Mouse (Mus musculus): Measurements from ENCODE around the gene Ppfia2. TPM values are rescaled to one million over a fixed set of nuclear protein-coding genes. Genes with fewer than 3 reads are reported as not detected.

Gene Ppfia2
- polyA plus RNA-seq, 1 experiment from 2014 or later, result 47.1 TPM

GRCm38 (mm10) chr10:106590944-106591343 is 120.8 kb downstream of the Ppfia2 start:
- Histone ChIP-seq H3K4me3 (ENCODE audit: low read depth, low read length) (no peak overlapping the region), H3K4me1 (ENCODE audit: control insufficient read depth, insufficient read depth, low read length) (no peaks in the 10 kb centered on the region), H3K9ac (replicated peaks; ENCODE audit: low read depth, low read length) (no peak overlapping the region), H3K9me3 (ENCODE audit: control insufficient read depth, low read length) (no peaks in the 10 kb centered on the region), H3K27ac (ENCODE audit: low read depth, low read length) (no peak overlapping the region), H3K4me2 (ENCODE audit: low read depth, low read length) (no peak overlapping the region), H3K36me3 (ENCODE audit: control insufficient read depth, insufficient read depth, low read length) (no peaks in the 10 kb centered on the region), H3K27me3 (ENCODE audit: control insufficient read depth, insufficient read depth, low read length) (no peaks in the 10 kb centered on the region)
- ATAC-seq (ENCODE audit: low read depth), result no peak
- 80% methylated on average over 1 of the region's 1 CpGs for WGBS

DNA sequence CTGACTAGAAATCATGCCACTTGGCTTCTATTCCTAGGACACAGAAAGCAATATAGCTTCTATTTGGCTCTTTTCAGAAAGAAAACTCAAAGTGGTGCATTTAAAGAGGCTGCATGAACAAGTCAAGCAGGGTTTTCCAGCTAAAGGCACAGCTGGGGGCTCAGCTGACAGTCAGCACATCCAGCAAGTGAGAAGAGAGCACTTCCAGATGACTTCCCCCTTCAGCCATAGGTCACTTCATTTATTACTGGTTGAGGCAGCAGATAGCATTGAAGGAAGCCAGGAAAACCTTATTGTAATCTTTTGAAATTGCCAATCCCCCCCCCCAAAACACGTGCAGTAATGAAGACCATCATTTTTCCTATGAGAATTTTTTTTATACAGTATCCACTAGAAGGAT is 126.8 kb downstream of the Ppfia2 start:
- H3K4me2 ChIP-seq (ENCODE audit: low read depth, low read length), result no peak overlapping the region
- no peaks in the 10 kb centered on the region for H3K27me3 ChIP-seq (ENCODE audit: control insufficient read depth, insufficient read depth, low read length)
- ATAC-seq (ENCODE audit: low read depth), result no peak
- no peak overlapping the region for H3K4me3 ChIP-seq (ENCODE audit: low read depth, low read length)
- H3K9me3 ChIP-seq (ENCODE audit: control insufficient read depth, low read length), result no peaks in the 10 kb centered on the region
- H3K9ac ChIP-seq (replicated peaks; ENCODE audit: low read depth, low read length), result no peak overlapping the region
- no peaks in the 10 kb centered on the region for H3K4me1 ChIP-seq (ENCODE audit: control insufficient read depth, insufficient read depth, low read length)
- 59% methylated on average over 1 of the region's 1 CpGs for WGBS
- H3K36me3 ChIP-seq (ENCODE audit: control insufficient read depth, insufficient read depth, low read length), result no peaks in the 10 kb centered on the region
- H3K27ac ChIP-seq (ENCODE audit: low read depth, low read length), result no peak overlapping the region

DNA sequence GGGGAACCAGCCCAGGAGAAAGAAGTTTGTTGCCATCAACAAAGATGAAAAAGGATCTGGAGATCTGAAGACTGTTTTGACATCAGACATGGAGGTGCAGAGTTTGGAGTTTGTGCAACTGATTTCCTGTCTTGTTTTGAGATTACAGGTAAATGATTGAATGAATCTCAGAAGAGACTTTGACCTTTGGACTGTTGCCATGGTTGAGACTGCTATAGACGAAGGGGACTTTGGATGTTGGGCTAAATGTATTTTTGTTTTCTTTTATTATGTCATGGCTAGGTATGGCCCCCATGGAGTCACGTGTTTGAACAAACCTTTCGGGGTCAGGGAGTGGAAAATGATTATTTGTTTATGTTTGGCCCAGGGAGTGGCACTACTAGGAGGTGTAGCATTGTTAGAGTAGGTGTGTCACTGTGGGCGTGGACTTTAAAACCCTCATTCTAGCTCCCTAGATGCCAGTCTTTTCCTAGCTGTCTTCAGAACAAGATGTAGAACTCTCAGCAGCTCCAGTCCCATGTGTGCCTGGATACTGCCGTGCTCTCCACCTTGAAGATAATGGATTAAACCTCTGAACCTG is 133.3 kb downstream of the Ppfia2 start:
- no peaks in the 10 kb centered on the region for H3K9me3 ChIP-seq (ENCODE audit: control insufficient read depth, low read length)
- no peaks in the 10 kb centered on the region for H3K27me3 ChIP-seq (ENCODE audit: control insufficient read depth, insufficient read depth, low read length)
- no peaks in the 10 kb centered on the region for H3K36me3 ChIP-seq (ENCODE audit: control insufficient read depth, insufficient read depth, low read length)
- no peak for ATAC-seq (ENCODE audit: low read depth)
- no peak overlapping the region for H3K27ac ChIP-seq (ENCODE audit: low read depth, low read length)
- no peak overlapping the region for H3K9ac ChIP-seq (replicated peaks; ENCODE audit: low read depth, low read length)
- no peaks in the 10 kb centered on the region for H3K4me1 ChIP-seq (ENCODE audit: control insufficient read depth, insufficient read depth, low read length)
- no peak overlapping the region for H3K4me2 ChIP-seq (ENCODE audit: low read depth, low read length)
- H3K4me3 ChIP-seq (ENCODE audit: low read depth, low read length), result no peak overlapping the region
- 83% methylated on average over 5 of the region's 5 CpGs for WGBS

DNA sequence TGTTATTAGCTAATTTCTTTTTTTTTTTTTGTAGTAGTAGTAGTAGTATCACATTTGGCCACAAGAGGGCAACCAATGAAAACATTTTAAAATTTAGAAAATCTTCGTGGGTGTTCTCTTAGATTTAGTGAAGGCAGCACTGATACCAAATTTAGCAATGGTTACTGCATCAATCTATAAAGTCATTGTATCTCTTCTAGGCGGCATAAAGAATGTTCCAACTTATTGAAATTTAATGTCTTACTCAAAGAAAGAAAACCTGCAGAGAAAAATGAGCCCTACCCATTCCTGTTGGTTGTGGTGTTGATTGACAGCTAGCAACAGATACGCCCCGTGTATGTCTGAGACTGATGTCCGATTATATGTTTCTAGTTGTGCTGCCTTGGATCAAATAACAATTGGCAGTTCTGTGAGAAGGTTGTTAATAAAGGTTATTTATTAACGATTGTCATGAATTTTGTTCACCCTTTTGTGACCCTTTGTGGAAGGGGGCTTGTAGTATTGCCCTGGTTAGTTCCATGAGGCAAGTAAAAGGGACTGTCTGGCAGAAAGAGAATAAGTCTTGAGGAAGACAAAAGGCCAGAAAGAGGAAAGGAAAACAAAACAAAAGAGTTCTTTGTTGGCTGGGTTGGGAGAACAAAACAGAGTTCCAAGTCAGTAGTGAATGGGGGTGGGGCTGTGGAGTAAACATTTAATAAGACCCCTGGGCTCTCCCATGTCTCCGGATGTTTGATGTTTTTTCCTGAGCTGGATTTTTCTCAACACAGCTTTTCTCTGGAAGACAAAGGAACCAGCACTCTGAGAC is 139.2 kb downstream of the Ppfia2 start:
- Histone ChIP-seq H3K9ac (replicated peaks; ENCODE audit: low read depth, low read length) (peak overlapping the region; percentile 32; the same call in 1 of the 2 replicates), H3K9me3 (ENCODE audit: control insufficient read depth, low read length) (no peaks in the 10 kb centered on the region), H3K27ac (ENCODE audit: low read depth, low read length) (peak overlapping the region; percentile 70), H3K36me3 (ENCODE audit: control insufficient read depth, insufficient read depth, low read length) (no peaks in the 10 kb centered on the region), H3K4me2 (ENCODE audit: low read depth, low read length) (peak overlapping the region; percentile 54), H3K4me3 (ENCODE audit: low read depth, low read length) (peak overlapping the region; percentile 25; the same call in 1 of the 2 replicates), H3K27me3 (ENCODE audit: control insufficient read depth, insufficient read depth, low read length) (no peaks in the 10 kb centered on the region), H3K4me1 (ENCODE audit: control insufficient read depth, insufficient read depth, low read length) (peaks cover 8% of the 10 kb centered on the region)
- 8% methylated on average over 7 of the region's 7 CpGs for WGBS
- ATAC-seq (ENCODE audit: low read depth), result peak; percentile 75

- no peak overlapping the region for H3K4me2 ChIP-seq (ENCODE audit: low read depth, low read length)
Observed at GRCm38 (mm10) chr10:106610222-106610621, 140.1 kb downstream of the Ppfia2 start.

GRCm38 (mm10) chr10:106618194-106618593 is 148.1 kb downstream of the Ppfia2 start:
- ATAC-seq (ENCODE audit: low read depth), result no peak
- no peaks in the 10 kb centered on the region for H3K27me3 ChIP-seq (ENCODE audit: control insufficient read depth, insufficient read depth, low read length)
- no peak overlapping the region for H3K27ac ChIP-seq (ENCODE audit: low read depth, low read length)
- H3K4me3 ChIP-seq (ENCODE audit: low read depth, low read length), result no peak overlapping the region
- no peak overlapping the region for H3K9ac ChIP-seq (replicated peaks; ENCODE audit: low read depth, low read length)
- H3K4me2 ChIP-seq (ENCODE audit: low read depth, low read length), result no peak overlapping the region
- H3K9me3 ChIP-seq (ENCODE audit: control insufficient read depth, low read length), result no peaks in the 10 kb centered on the region
- no peaks in the 10 kb centered on the region for H3K36me3 ChIP-seq (ENCODE audit: control insufficient read depth, insufficient read depth, low read length)
- no peaks in the 10 kb centered on the region for H3K4me1 ChIP-seq (ENCODE audit: control insufficient read depth, insufficient read depth, low read length)
- WGBS, result 70% methylated on average over 1 of the region's 1 CpGs

More at GRCm38 (mm10) chr10:106610222-106610621, 140.1 kb downstream of the Ppfia2 start:
- no peak overlapping the region for H3K9ac ChIP-seq (replicated peaks; ENCODE audit: low read depth, low read length)
- peaks cover 8% of the 10 kb centered on the region for H3K4me1 ChIP-seq (ENCODE audit: control insufficient read depth, insufficient read depth, low read length)
- no peaks in the 10 kb centered on the region for H3K9me3 ChIP-seq (ENCODE audit: control insufficient read depth, low read length)
- no peak overlapping the region for H3K4me3 ChIP-seq (ENCODE audit: low read depth, low read length)
- ATAC-seq (ENCODE audit: low read depth), result peak; percentile 3; the same call in 1 of the 2 replicates
- WGBS, result 45% methylated on average over 3 of the region's 3 CpGs
- H3K27me3 ChIP-seq (ENCODE audit: control insufficient read depth, insufficient read depth, low read length), result no peaks in the 10 kb centered on the region
- H3K36me3 ChIP-seq (ENCODE audit: control insufficient read depth, insufficient read depth, low read length), result no peaks in the 10 kb centered on the region
- H3K27ac ChIP-seq (ENCODE audit: low read depth, low read length), result no peak overlapping the region; the same call in 1 of the 2 replicates

- no peaks in the 10 kb centered on the region for H3K27me3 ChIP-seq (ENCODE audit: control insufficient read depth, insufficient read depth, low read length)
- H3K4me3 ChIP-seq (ENCODE audit: low read depth, low read length), result no peak overlapping the region
- no peak for ATAC-seq (ENCODE audit: low read depth)
- H3K9ac ChIP-seq (replicated peaks; ENCODE audit: low read depth, low read length), result no peak overlapping the region
- H3K36me3 ChIP-seq (ENCODE audit: control insufficient read depth, insufficient read depth, low read length), result no peaks in the 10 kb centered on the region
- 94% methylated on average over 1 of the region's 1 CpGs for WGBS
- no peak overlapping the region for H3K27ac ChIP-seq (ENCODE audit: low read depth, low read length)
- no peak overlapping the region for H3K4me2 ChIP-seq (ENCODE audit: low read depth, low read length)
- no peaks in the 10 kb centered on the region for H3K4me1 ChIP-seq (ENCODE audit: control insufficient read depth, insufficient read depth, low read length)
- H3K9me3 ChIP-seq (ENCODE audit: control insufficient read depth, low read length), result no peaks in the 10 kb centered on the region
Observed at GRCm38 (mm10) chr10:106620952-106621351, 150.8 kb downstream of the Ppfia2 start.

GRCm38 (mm10) chr10:106623342-106623741 is 153.2 kb downstream of the Ppfia2 start:
- Histone ChIP-seq H3K9me3 (ENCODE audit: control insufficient read depth, low read length) (no peaks in the 10 kb centered on the region), H3K4me1 (ENCODE audit: control insufficient read depth, insufficient read depth, low read length) (no peaks in the 10 kb centered on the region), H3K9ac (replicated peaks; ENCODE audit: low read depth, low read length) (no peak overlapping the region), H3K27ac (ENCODE audit: low read depth, low read length) (no peak overlapping the region), H3K4me2 (ENCODE audit: low read depth, low read length) (no peak overlapping the region), H3K27me3 (ENCODE audit: control insufficient read depth, insufficient read depth, low read length) (no peaks in the 10 kb centered on the region), H3K4me3 (ENCODE audit: low read depth, low read length) (no peak overlapping the region), H3K36me3 (ENCODE audit: control insufficient read depth, insufficient read depth, low read length) (no peaks in the 10 kb centered on the region)
- 77% methylated on average over 10 of the region's 10 CpGs for WGBS
- ATAC-seq (ENCODE audit: low read depth), result no peak

Data from neural tube, embryonic 14.5 days (tissue).